Mouse (Mus musculus): Measurements from ENCODE around the gene Zfp553. TPM values are rescaled to one million over a fixed set of nuclear protein-coding genes. Genes with fewer than 3 reads are reported as not detected.

Gene Zfp553
- total and polyA plus RNA-seq, 2 experiments: 2.3 to 4.5 TPM

- Histone ChIP-seq H3K36me3 (ENCODE audit: control insufficient read depth, insufficient read depth, low read length) (peaks cover 6% of the 10 kb centered on the region; the same call in 1 of the 2 replicates), H3K9ac (ENCODE audit: low read depth, low read length) (peak overlapping the region; percentile 1), H3K27ac (replicated peaks; ENCODE audit: insufficient read depth, low read depth, low read length) (peak overlapping the region; percentile 68; the same call in 1 of the 2 replicates), H3K79me2 (ENCODE audit: control insufficient read depth, insufficient read depth, low read length) (peaks cover 4% of the 10 kb centered on the region; the same call in 1 of the 2 replicates), H3K4me1 (ENCODE audit: control insufficient read depth, insufficient read depth, low read length) (peaks cover 9% of the 10 kb centered on the region; the same call in 1 of the 2 replicates), H3K4me3 (ENCODE audit: insufficient read depth, low read depth, low read length) (peak overlapping the region; percentile 88), H3K27me3 (ENCODE audit: control insufficient read depth, insufficient read depth, low read length) (no peaks in the 10 kb centered on the region)
- WGBS: 39% methylated on average over 20 of the region's 20 CpGs
- no peak for DNase-seq (ENCODE audit: extremely low read depth, low read depth, low spot score)
- TF ChIP-seq CTCF (IDR thresholded peaks at IDR 0.05; ENCODE audit: low read depth, low read length) (no peak), POLR2A (IDR thresholded peaks at IDR 0.05; ENCODE audit: extremely low read depth, insufficient read depth, low read length) (no peak)
Measured at GRCm38 (mm10) chr7:127231826-127232621, 837 bp upstream of the Zfp553 start.

GRCm38 (mm10) chr7:127233368-127233749 lies 498 bp downstream of the Zfp553 start:
- Histone ChIP-seq H3K27me3 (ENCODE audit: control insufficient read depth, insufficient read depth, low read length) (no peaks in the 10 kb centered on the region), H3K36me3 (ENCODE audit: control insufficient read depth, insufficient read depth, low read length) (peaks cover 6% of the 10 kb centered on the region; the same call in 1 of the 2 replicates), H3K27ac (replicated peaks; ENCODE audit: insufficient read depth, low read depth, low read length) (peak overlapping the region; percentile 92), H3K79me2 (ENCODE audit: control insufficient read depth, insufficient read depth, low read length) (peaks cover 4% of the 10 kb centered on the region; the same call in 1 of the 2 replicates), H3K4me1 (ENCODE audit: control insufficient read depth, insufficient read depth, low read length) (peaks cover 9% of the 10 kb centered on the region; the same call in 1 of the 2 replicates), H3K9ac (ENCODE audit: low read depth, low read length) (peak overlapping the region; percentile 87), H3K4me3 (ENCODE audit: insufficient read depth, low read depth, low read length) (peak overlapping the region; percentile 88)
- DNase-seq (ENCODE audit: extremely low read depth, low read depth, low spot score): peak; percentile 28
- TF ChIP-seq POLR2A (IDR thresholded peaks at IDR 0.05; ENCODE audit: extremely low read depth, insufficient read depth, low read length) (no peak), CTCF (IDR thresholded peaks at IDR 0.05; ENCODE audit: low read depth, low read length) (no peak)
- under 1% methylated on average over 27 of the region's 27 CpGs for WGBS

- H3K9ac ChIP-seq (ENCODE audit: low read depth, low read length): peak overlapping the region; percentile 27; the same call in 1 of the 2 replicates
- H3K27ac ChIP-seq (replicated peaks; ENCODE audit: insufficient read depth, low read depth, low read length): no peak overlapping the region
- WGBS: 12% methylated on average over 9 of the region's 9 CpGs
- no peak for TF ChIP-seq CTCF (IDR thresholded peaks at IDR 0.05; ENCODE audit: low read depth, low read length)
- no peak for TF ChIP-seq POLR2A (IDR thresholded peaks at IDR 0.05; ENCODE audit: extremely low read depth, insufficient read depth, low read length)
- no peak for DNase-seq (ENCODE audit: extremely low read depth, low read depth, low spot score)
- H3K4me1 ChIP-seq (ENCODE audit: control insufficient read depth, insufficient read depth, low read length): peaks cover 9% of the 10 kb centered on the region; the same call in 1 of the 2 replicates
- H3K79me2 ChIP-seq (ENCODE audit: control insufficient read depth, insufficient read depth, low read length): peaks cover 4% of the 10 kb centered on the region; the same call in 1 of the 2 replicates
- H3K27me3 ChIP-seq (ENCODE audit: control insufficient read depth, insufficient read depth, low read length): no peaks in the 10 kb centered on the region
- peaks cover 6% of the 10 kb centered on the region; the same call in 1 of the 2 replicates for H3K36me3 ChIP-seq (ENCODE audit: control insufficient read depth, insufficient read depth, low read length)
- H3K4me3 ChIP-seq (ENCODE audit: insufficient read depth, low read depth, low read length): 0 out of 2 replicates have a peak overlapping the region, but pooled peaks have one; percentile 88
Measured at GRCm38 (mm10) chr7:127233765-127234164, 904 bp downstream of the Zfp553 start.

- no peak for TF ChIP-seq POLR2A (IDR thresholded peaks at IDR 0.05; ENCODE audit: extremely low read depth, insufficient read depth, low read length)
- TF ChIP-seq CTCF (IDR thresholded peaks at IDR 0.05; ENCODE audit: low read depth, low read length): no peak
- Histone ChIP-seq H3K36me3 (ENCODE audit: control insufficient read depth, insufficient read depth, low read length) (peaks cover 6% of the 10 kb centered on the region; the same call in 1 of the 2 replicates), H3K27me3 (ENCODE audit: control insufficient read depth, insufficient read depth, low read length) (no peaks in the 10 kb centered on the region), H3K27ac (replicated peaks; ENCODE audit: insufficient read depth, low read depth, low read length) (no peak overlapping the region), H3K4me3 (ENCODE audit: insufficient read depth, low read depth, low read length) (no peak overlapping the region), H3K9ac (ENCODE audit: low read depth, low read length) (no peak overlapping the region), H3K4me1 (ENCODE audit: control insufficient read depth, insufficient read depth, low read length) (peaks cover 9% of the 10 kb centered on the region; the same call in 1 of the 2 replicates), H3K79me2 (ENCODE audit: control insufficient read depth, insufficient read depth, low read length) (peaks cover 4% of the 10 kb centered on the region; the same call in 1 of the 2 replicates)
- DNase-seq (ENCODE audit: extremely low read depth, low read depth, low spot score): peak; percentile 37
- WGBS: 69% methylated on average over 2 of the region's 2 CpGs
Measured at GRCm38 (mm10) chr7:127234777-127235176, 1.9 kb downstream of the Zfp553 start.

- no peak for DNase-seq (ENCODE audit: extremely low read depth, low read depth, low spot score)
- 0 out of 2 replicates have a peak, but pooled peaks cover 2% of the 10 kb centered on the region for H3K36me3 ChIP-seq (ENCODE audit: control insufficient read depth, insufficient read depth, low read length)
- TF ChIP-seq POLR2A (IDR thresholded peaks at IDR 0.05; ENCODE audit: extremely low read depth, insufficient read depth, low read length): no peak
- TF ChIP-seq CTCF (IDR thresholded peaks at IDR 0.05; ENCODE audit: low read depth, low read length): no peak
- peak overlapping the region; percentile 97 for H3K27ac ChIP-seq (replicated peaks; ENCODE audit: insufficient read depth, low read depth, low read length)
- H3K9ac ChIP-seq (ENCODE audit: low read depth, low read length): peak overlapping the region; percentile 96
- no peaks in the 10 kb centered on the region for H3K27me3 ChIP-seq (ENCODE audit: control insufficient read depth, insufficient read depth, low read length)
- WGBS: 45% methylated on average over 2 of the region's 2 CpGs
- H3K4me1 ChIP-seq (ENCODE audit: control insufficient read depth, insufficient read depth, low read length): peaks cover 14% of the 10 kb centered on the region
- H3K4me3 ChIP-seq (ENCODE audit: insufficient read depth, low read depth, low read length): no peak overlapping the region
- H3K79me2 ChIP-seq (ENCODE audit: control insufficient read depth, insufficient read depth, low read length): peaks cover 7% of the 10 kb centered on the region; the same call in 1 of the 2 replicates
Measured at GRCm38 (mm10) chr7:127243361-127243867, 10.6 kb downstream of the Zfp553 start.

Data from liver, adult 2 months (tissue).